Mouse (Mus musculus) forebrain, embryonic 13.5 days (tissue): ENCODE results near the gene Fip1l1. TPM values are rescaled to one million over a fixed set of nuclear protein-coding genes. Genes with fewer than 3 reads are reported as not detected.

Experiments used
- ATAC-seq: fragments of 200-750 bp; cut with Nextera tagmentation; 2 replicates; pipeline ENCODE4 v1.8.0; 2017
- H3K27ac ChIP-seq: fragments of 300-500 bp; sonication (generic); 2 replicates; pipeline ENCODE4 v1.5.1; 2015; ENCODE audit warnings: inconsistent platforms, mild to moderate bottlenecking, moderate library complexity
- H3K27me3 ChIP-seq: fragments of 300-500 bp; sonication (generic); 2 replicates; pipeline ENCODE4 v1.6.1; 2015; ENCODE audit warnings: mild to moderate bottlenecking, inconsistent platforms
- H3K36me3 ChIP-seq: fragments of 300-500 bp; sonication (generic); 2 replicates; pipeline ENCODE4 v1.6.1; 2015; ENCODE audit warnings: mild to moderate bottlenecking, inconsistent platforms; ENCODE audit not compliant: poor library complexity, severe bottlenecking
- H3K4me1 ChIP-seq: fragments of 300-500 bp; sonication (generic); 2 replicates; pipeline ENCODE4 v1.6.1; 2015; ENCODE audit warnings: inconsistent platforms
- H3K4me2 ChIP-seq: fragments of 300-500 bp; sonication (generic); 2 replicates; pipeline ENCODE4 v1.6.1; 2015; ENCODE audit warnings: inconsistent platforms, mild to moderate bottlenecking, moderate library complexity
- H3K4me3 ChIP-seq: fragments of 300-500 bp; sonication (generic); 2 replicates; pipeline ENCODE4 v1.5.1; 2015; ENCODE audit warnings: mild to moderate bottlenecking, inconsistent platforms
- H3K9ac ChIP-seq: fragments of 300-500 bp; sonication (generic); 2 replicates; pipeline ENCODE4 v1.6.1; 2015; ENCODE audit warnings: mild to moderate bottlenecking, inconsistent platforms
- H3K9me3 ChIP-seq: fragments of 300-500 bp; sonication (generic); replicated peaks from 2 replicates; pipeline ENCODE4 v1.6.1; 2016; ENCODE audit warnings: inconsistent platforms
- WGBS: fragments of 180-500 bp; shearing (Covaris S2); methylation state at CpG from one replicate; pipeline ENCODE4 v1.1.7; 2015; 5-methylcytosine and 5-hydroxymethylcytosine counted together
- polyA plus RNA-seq: library from polyadenylated mRNA; unstranded; fragments of >200 nt; fragmentation: Nextera tagmentation; extraction: Ambion mirVana; gene quantifications from 2 replicates; pipeline ENCODE4 v1.2.1, GENCODE M21; 2015

Gene Fip1l1
- polyA plus RNA-seq, 1 experiment from 2014 or later, result 97.1 TPM

- no peak for ATAC-seq
These were observed 83.4 kb downstream of the Fip1l1 start for GRCm38 (mm10) chr5:74618573-74619059.

GRCm38 (mm10) chr5:74621691-74622470 is 86.6 kb downstream of the Fip1l1 start:
- WGBS, result 53% methylated on average over 7 of the region's 7 CpGs

More at GRCm38 (mm10) chr5:74618573-74619059, 83.4 kb downstream of the Fip1l1 start:
- Histone ChIP-seq H3K4me3 (no peak overlapping the region), H3K36me3 (no peaks in the 10 kb centered on the region), H3K27ac (no peak overlapping the region), H3K9ac (no peak overlapping the region), H3K4me1 (0 out of 2 replicates have a peak, but pooled peaks cover 8% of the 10 kb centered on the region), H3K4me2 (no peak overlapping the region), H3K9me3 (no peaks in the 10 kb centered on the region), H3K27me3 (no peaks in the 10 kb centered on the region)
- WGBS, result 70% methylated on average over 3 of the region's 3 CpGs

GRCm38 (mm10) chr5:74623316-74624000 is 88.2 kb downstream of the Fip1l1 start:
- 94% methylated on average over 14 of the region's 14 CpGs for WGBS

More at GRCm38 (mm10) chr5:74621691-74622470, 86.6 kb downstream of the Fip1l1 start:
- Histone ChIP-seq H3K27ac (no peak overlapping the region), H3K9me3 (no peaks in the 10 kb centered on the region), H3K9ac (no peak overlapping the region), H3K36me3 (no peaks in the 10 kb centered on the region), H3K4me2 (no peak overlapping the region), H3K27me3 (no peaks in the 10 kb centered on the region), H3K4me3 (no peak overlapping the region), H3K4me1 (no peaks in the 10 kb centered on the region)
- no peak for ATAC-seq

GRCm38 (mm10) chr5:74624385-74624784 is 89.1 kb downstream of the Fip1l1 start:
- no peaks in the 10 kb centered on the region for H3K36me3 ChIP-seq
- no peaks in the 10 kb centered on the region for H3K4me1 ChIP-seq
- H3K4me2 ChIP-seq, result no peak overlapping the region
- H3K27ac ChIP-seq, result no peak overlapping the region
- no peaks in the 10 kb centered on the region for H3K9me3 ChIP-seq
- no peak for ATAC-seq
- no peaks in the 10 kb centered on the region for H3K27me3 ChIP-seq
- no peak overlapping the region for H3K4me3 ChIP-seq
- WGBS, result 71% methylated on average over 5 of the region's 5 CpGs
- H3K9ac ChIP-seq, result no peak overlapping the region

More at GRCm38 (mm10) chr5:74623316-74624000, 88.2 kb downstream of the Fip1l1 start:
- H3K4me2 ChIP-seq, result no peak overlapping the region
- no peak overlapping the region for H3K9ac ChIP-seq
- no peak overlapping the region for H3K27ac ChIP-seq
- no peaks in the 10 kb centered on the region for H3K9me3 ChIP-seq
- H3K27me3 ChIP-seq, result no peaks in the 10 kb centered on the region
- ATAC-seq, result no peak
- H3K36me3 ChIP-seq, result no peaks in the 10 kb centered on the region
- no peaks in the 10 kb centered on the region for H3K4me1 ChIP-seq
- no peak overlapping the region for H3K4me3 ChIP-seq

DNA sequence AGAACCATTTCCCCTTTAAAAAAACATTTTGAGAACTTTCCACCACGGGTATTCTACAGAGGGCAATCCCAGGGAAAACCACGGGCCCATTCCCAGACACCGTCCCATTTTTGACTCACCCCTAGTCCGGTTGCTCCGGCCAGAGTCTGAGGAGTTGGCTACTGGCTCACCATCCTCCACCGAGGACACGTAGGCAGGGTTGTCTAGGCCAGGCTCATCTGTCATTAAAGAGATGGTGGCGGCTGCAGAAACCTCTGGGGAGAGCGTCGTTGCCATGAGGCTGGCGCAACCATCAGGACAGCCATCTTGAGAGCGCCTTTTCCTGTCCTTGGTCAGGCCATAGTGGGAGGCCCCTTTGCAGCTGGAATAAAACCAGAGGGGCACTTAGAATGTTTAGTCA is 92.8 kb downstream of the Fip1l1 start:
- no peak for ATAC-seq
- H3K4me3 ChIP-seq, result no peak overlapping the region

DNA sequence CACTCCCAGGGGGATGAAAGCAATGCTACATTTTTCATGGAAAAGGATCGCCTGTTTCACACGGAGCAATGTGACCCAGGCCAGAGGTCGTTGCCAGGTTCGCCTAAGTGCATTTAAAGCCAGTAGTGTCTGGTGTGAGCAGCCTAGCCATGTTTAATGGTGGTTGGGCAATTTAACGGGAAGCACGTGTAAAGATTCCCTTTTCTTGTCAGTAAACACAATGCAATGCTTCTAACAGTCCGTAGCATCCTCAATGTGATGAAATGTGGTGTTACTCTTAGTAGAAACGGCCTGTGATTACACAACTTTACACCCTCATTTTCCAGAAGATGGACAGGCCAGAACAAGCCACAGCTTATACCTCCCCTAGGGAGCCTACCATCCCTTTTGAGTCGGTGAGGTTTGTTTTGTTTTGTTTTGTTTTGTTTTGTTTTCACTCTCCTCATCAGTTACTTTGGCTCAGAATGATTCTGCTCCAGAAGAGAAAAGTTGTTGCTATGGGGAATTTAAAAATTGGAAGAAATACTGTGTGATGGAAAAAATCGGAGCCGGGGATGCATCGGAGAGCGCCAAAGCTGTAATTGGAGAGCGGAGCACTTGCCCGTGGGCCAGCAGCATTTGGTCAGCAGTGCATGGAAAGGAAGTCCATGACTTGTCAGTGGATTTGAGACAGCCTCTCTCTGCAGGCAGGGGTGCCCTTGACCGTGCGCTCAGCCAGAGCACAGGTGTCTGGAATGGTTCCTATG is 97.3 kb downstream of the Fip1l1 start:
- Histone ChIP-seq H3K27me3 (no peaks in the 10 kb centered on the region), H3K4me1 (no peaks in the 10 kb centered on the region), H3K36me3 (no peaks in the 10 kb centered on the region), H3K9ac (no peak overlapping the region), H3K27ac (no peak overlapping the region), H3K9me3 (no peaks in the 10 kb centered on the region), H3K4me3 (no peak overlapping the region), H3K4me2 (no peak overlapping the region)
- ATAC-seq, result no peak
- 70% methylated on average over 17 of the region's 17 CpGs for WGBS

More for the DNA sequence above, 92.8 kb downstream of the Fip1l1 start:
- H3K9me3 ChIP-seq, result no peaks in the 10 kb centered on the region
- H3K36me3 ChIP-seq, result no peaks in the 10 kb centered on the region
- H3K4me1 ChIP-seq, result no peaks in the 10 kb centered on the region
- no peak overlapping the region for H3K27ac ChIP-seq
- 95% methylated on average over 12 of the region's 12 CpGs for WGBS
- H3K9ac ChIP-seq, result no peak overlapping the region
- no peaks in the 10 kb centered on the region for H3K27me3 ChIP-seq
- no peak overlapping the region for H3K4me2 ChIP-seq

- 85% methylated on average over 6 of the region's 6 CpGs for WGBS
- H3K9ac ChIP-seq, result no peak overlapping the region
- no peaks in the 10 kb centered on the region for H3K27me3 ChIP-seq
- H3K4me1 ChIP-seq, result no peaks in the 10 kb centered on the region
- no peak overlapping the region for H3K4me3 ChIP-seq
- H3K4me2 ChIP-seq, result no peak overlapping the region
- H3K36me3 ChIP-seq, result no peaks in the 10 kb centered on the region
- H3K27ac ChIP-seq, result no peak overlapping the region
- ATAC-seq, result no peak
- no peaks in the 10 kb centered on the region for H3K9me3 ChIP-seq
These were observed 98.2 kb downstream of the Fip1l1 start for GRCm38 (mm10) chr5:74633453-74633852.

GRCm38 (mm10) chr5:74634391-74634790 is 99.1 kb downstream of the Fip1l1 start:
- Histone ChIP-seq H3K9me3 (no peaks in the 10 kb centered on the region), H3K4me1 (no peaks in the 10 kb centered on the region), H3K27ac (no peak overlapping the region), H3K36me3 (no peaks in the 10 kb centered on the region), H3K9ac (no peak overlapping the region), H3K27me3 (no peaks in the 10 kb centered on the region), H3K4me3 (no peak overlapping the region), H3K4me2 (no peak overlapping the region)
- WGBS, result 89% methylated on average over 3 of the region's 3 CpGs
- no peak for ATAC-seq

DNA sequence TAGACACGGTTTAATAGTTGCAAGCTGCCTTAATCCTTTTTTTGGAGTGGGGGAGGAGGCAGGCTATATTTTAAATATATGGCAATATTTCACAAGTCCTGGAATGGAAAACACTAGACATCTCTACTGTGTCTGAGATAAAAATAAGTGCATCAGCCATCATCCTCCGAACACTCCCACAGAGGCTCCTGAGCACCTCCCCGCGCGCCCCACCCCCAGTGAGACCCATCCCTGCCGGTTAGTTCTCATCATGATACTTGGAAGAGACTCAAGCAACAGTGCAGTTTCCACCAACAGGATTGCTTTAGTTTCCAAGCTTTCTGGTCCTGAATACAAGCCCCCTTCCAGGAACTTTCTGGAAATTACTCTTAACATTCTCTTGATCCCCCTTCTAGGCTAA is 104.3 kb downstream of the Fip1l1 start:
- Histone ChIP-seq H3K4me1 (no peaks in the 10 kb centered on the region), H3K36me3 (no peaks in the 10 kb centered on the region), H3K4me2 (no peak overlapping the region), H3K9ac (no peak overlapping the region), H3K9me3 (no peaks in the 10 kb centered on the region), H3K27me3 (no peaks in the 10 kb centered on the region), H3K4me3 (no peak overlapping the region), H3K27ac (no peak overlapping the region)
- 92% methylated on average over 6 of the region's 6 CpGs for WGBS
- ATAC-seq, result no peak

DNA sequence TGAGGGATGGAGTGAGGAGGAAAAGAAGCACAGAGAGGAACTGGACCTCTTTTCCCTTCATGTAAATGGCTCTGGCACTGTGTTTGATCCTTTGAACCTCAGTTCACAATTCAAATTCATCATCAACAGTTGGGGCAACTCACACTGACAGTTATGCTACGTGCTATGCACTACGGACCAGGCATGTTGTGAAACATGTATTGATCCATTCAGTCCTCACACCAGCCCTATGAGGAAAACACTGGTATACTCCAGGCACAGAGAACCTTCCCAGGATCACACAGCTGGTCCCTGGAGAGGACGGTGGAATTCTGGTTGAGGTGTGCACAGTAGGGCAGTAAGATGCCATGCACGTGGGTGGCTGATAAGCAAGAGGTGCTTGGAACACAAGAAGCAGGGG is 105.3 kb downstream of the Fip1l1 start:
- no peaks in the 10 kb centered on the region for H3K27me3 ChIP-seq
- no peak for ATAC-seq
- no peaks in the 10 kb centered on the region for H3K4me1 ChIP-seq
- H3K36me3 ChIP-seq, result no peaks in the 10 kb centered on the region
- H3K4me2 ChIP-seq, result no peak overlapping the region
- H3K4me3 ChIP-seq, result no peak overlapping the region
- WGBS, result 85% methylated on average over 4 of the region's 4 CpGs
- H3K27ac ChIP-seq, result no peak overlapping the region
- H3K9me3 ChIP-seq, result no peaks in the 10 kb centered on the region
- H3K9ac ChIP-seq, result no peak overlapping the region

DNA sequence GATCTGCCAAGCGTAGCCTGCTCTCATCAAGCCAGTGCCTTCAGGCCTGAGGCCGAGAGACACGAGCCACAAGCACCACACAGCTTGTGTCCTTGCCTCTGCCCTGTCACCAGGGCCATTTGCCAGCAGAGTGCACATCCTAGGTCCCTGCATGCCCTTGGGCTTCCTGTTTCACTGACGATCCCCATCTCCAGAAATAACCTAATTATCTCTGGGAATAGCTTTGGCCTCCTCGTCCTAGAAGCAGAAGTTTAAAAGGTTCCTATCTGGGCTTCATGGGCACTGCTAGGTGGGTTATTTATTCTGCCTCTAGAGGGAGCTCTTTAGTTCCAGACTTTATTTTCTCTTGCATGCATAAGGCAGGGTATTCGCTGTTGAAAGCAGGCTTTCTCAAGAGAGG is 105.8 kb downstream of the Fip1l1 start:
- Histone ChIP-seq H3K9me3 (no peaks in the 10 kb centered on the region), H3K27me3 (no peaks in the 10 kb centered on the region), H3K4me2 (no peak overlapping the region), H3K4me1 (no peaks in the 10 kb centered on the region), H3K9ac (no peak overlapping the region), H3K4me3 (no peak overlapping the region), H3K27ac (no peak overlapping the region), H3K36me3 (no peaks in the 10 kb centered on the region)
- no peak for ATAC-seq
- 64% methylated on average over 6 of the region's 6 CpGs for WGBS

DNA sequence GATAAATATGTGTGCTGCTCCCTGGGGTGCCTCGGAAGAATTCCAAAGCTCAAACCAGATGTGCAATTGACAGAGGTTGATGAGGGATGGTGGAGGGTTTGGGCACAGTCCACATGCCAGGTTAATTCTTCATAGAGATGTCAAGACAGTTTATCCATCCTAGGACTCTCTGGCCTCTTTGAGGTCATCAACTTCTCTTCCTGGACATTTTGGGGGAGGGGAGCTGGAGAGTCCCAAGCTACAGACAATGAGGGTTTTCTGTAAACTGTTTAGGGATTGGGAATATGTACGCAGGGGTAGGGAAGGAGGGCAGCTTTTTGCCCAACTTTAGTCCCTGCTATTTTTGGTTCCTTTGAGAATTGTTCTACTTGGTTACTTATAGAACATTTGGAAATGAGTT is 107.0 kb downstream of the Fip1l1 start:
- WGBS, result 90% methylated on average over 2 of the region's 2 CpGs

More for the DNA sequence above, 107.0 kb downstream of the Fip1l1 start:
- no peak for ATAC-seq
- no peaks in the 10 kb centered on the region for H3K36me3 ChIP-seq
- no peaks in the 10 kb centered on the region for H3K27me3 ChIP-seq
- H3K4me1 ChIP-seq, result no peaks in the 10 kb centered on the region
- no peaks in the 10 kb centered on the region for H3K9me3 ChIP-seq
- H3K9ac ChIP-seq, result no peak overlapping the region
- no peak overlapping the region for H3K4me2 ChIP-seq
- H3K4me3 ChIP-seq, result no peak overlapping the region
- H3K27ac ChIP-seq, result no peak overlapping the region
